Mouse (Mus musculus) lung, adult 2 months (tissue): ENCODE data around the gene Adam22.

Source experiments
- CTCF ChIP-seq: fragments of 200-500 bp; IDR thresholded peaks from 2 replicates; pipeline ENCODE4 v1.5.1; 2011; ENCODE audit warnings: mild to moderate bottlenecking, low read length, control low read depth; ENCODE audit not compliant: insufficient read depth
- POLR2A ChIP-seq: fragments of 200-500 bp; IDR thresholded peaks from 2 replicates; pipeline ENCODE4 v1.6.1; 2011; ENCODE audit warnings: low read depth, mild to moderate bottlenecking, control low read depth, low read length, borderline replicate concordance; ENCODE audit errors: extremely low read depth

GRCm38 (mm10) chr5:8312324-8312723 lies 55.6 kb downstream of the Adam22 start:
- no peak for TF ChIP-seq CTCF
- no peak for TF ChIP-seq POLR2A
